Mouse (Mus musculus) kidney, embryonic 15.5 days (tissue): ENCODE measurements at regions not wholly inside any gene's neighbourhood (a gene's known extent, or its start where the extent isn't known, plus 50 kb on each side); places are given as distances from the start of the nearest gene placed in this dataset.
A peak's percentile ranks its signal among the peaks of the same experiment; 100 is the strongest.

Source experiments
- ATAC-seq: fragments of 200-750 bp; cut with Nextera tagmentation; replicated peaks from 2 replicates; pipeline ENCODE4 v1.8.0; 2017; ENCODE audit warnings: moderate TSS enrichment; ENCODE audit not compliant: low FRiP score
- H3K27ac ChIP-seq: fragments of 300-500 bp; sonication (generic); 2 replicates; pipeline ENCODE4 v1.5.1; 2015; ENCODE audit warnings: mild to moderate bottlenecking, inconsistent platforms
- H3K27me3 ChIP-seq: fragments of 300-500 bp; sonication (generic); 2 replicates; pipeline ENCODE4 v1.6.1; 2015; ENCODE audit warnings: inconsistent platforms
- H3K36me3 ChIP-seq: fragments of 300-500 bp; sonication (generic); 2 replicates; pipeline ENCODE4 v1.6.1; 2015; ENCODE audit warnings: inconsistent platforms
- H3K4me1 ChIP-seq: fragments of 300-500 bp; sonication (generic); 2 replicates; pipeline ENCODE4 v1.6.1; 2015; ENCODE audit warnings: inconsistent platforms
- H3K4me2 ChIP-seq: fragments of 300-500 bp; sonication (generic); 2 replicates; pipeline ENCODE4 v1.6.1; 2015; ENCODE audit warnings: moderate library complexity, mild to moderate bottlenecking, inconsistent platforms
- H3K4me3 ChIP-seq: fragments of 300-500 bp; sonication (generic); replicated peaks from 2 replicates; pipeline ENCODE4 v1.5.1; 2015; ENCODE audit warnings: mild to moderate bottlenecking, inconsistent platforms
- H3K9ac ChIP-seq: fragments of 300-500 bp; sonication (generic); 2 replicates; pipeline ENCODE4 v1.6.1; 2015; ENCODE audit warnings: mild to moderate bottlenecking, inconsistent platforms
- H3K9me3 ChIP-seq: fragments of 300-500 bp; sonication (generic); replicated peaks from 2 replicates; pipeline ENCODE4 v1.6.1; 2016; ENCODE audit warnings: inconsistent platforms
- WGBS: fragments of 180-500 bp; shearing (Covaris S2); methylation state at CpG from one replicate; pipeline ENCODE4 v1.1.7; 2015; ENCODE audit warnings: mixed read lengths; 5-methylcytosine and 5-hydroxymethylcytosine counted together

DNA sequence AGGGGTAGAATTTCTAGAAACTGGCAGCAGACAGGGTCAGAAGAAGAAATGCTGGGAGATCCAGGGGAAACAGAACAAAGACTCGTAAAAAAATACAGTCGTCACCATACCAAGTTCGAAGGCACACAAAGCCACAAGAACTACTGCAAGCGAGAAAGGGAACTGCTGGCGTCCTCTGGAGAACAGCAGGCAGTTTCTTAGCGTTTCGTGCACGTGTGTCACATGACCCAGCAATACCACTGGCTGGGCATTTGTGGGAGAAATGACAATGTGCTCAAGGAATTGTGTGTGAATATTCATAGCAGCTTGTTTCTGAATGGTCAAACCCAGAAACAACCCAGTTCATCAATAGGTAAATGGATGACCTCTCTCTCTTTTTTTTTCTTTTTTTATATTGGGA, 211.5 kb upstream of the Peli2 start:
- Histone ChIP-seq H3K4me3 (no peak overlapping the region), H3K4me2 (no peak overlapping the region), H3K36me3 (no peaks in the 10 kb centered on the region), H3K27ac (no peak overlapping the region), H3K9ac (no peak overlapping the region), H3K9me3 (no peaks in the 10 kb centered on the region), H3K27me3 (no peaks in the 10 kb centered on the region), H3K4me1 (no peaks in the 10 kb centered on the region)
- no peak for ATAC-seq
- 58% methylated on average over 8 of the region's 8 CpGs for WGBS

DNA sequence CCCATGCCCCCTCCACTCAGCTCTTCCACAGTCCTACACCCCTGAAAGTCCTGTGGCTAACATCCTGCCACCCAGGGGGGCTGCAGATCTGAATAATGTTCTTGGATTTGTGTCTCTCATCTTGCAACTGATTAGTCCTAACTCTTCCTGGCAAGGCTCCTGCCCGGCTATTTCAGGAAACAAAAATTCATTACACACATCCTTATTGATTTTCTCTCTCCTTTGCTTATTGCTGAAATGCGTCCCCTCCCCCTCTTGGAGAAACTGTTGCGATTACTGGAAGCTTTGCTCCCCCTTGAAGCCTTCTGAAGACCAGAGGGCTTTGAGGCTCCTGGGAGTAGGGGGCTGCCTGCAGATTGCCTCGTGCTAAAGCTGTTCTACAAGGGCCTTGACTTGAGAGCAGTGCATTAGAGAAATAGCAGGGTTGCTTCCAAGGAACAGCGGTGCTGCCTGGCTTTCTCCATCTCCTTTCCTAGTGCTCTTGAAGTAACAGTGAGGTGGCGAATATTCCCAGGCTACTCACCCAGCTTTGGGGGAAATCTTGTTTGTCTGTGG, 209.8 kb upstream of the Peli2 start:
- Histone ChIP-seq H3K9ac (no peak overlapping the region), H3K27me3 (no peaks in the 10 kb centered on the region), H3K9me3 (no peaks in the 10 kb centered on the region), H3K4me2 (no peak overlapping the region), H3K36me3 (no peaks in the 10 kb centered on the region), H3K4me1 (no peaks in the 10 kb centered on the region), H3K27ac (no peak overlapping the region), H3K4me3 (no peak overlapping the region)
- no peak for ATAC-seq
- WGBS: 55% methylated on average over 6 of the region's 6 CpGs

DNA sequence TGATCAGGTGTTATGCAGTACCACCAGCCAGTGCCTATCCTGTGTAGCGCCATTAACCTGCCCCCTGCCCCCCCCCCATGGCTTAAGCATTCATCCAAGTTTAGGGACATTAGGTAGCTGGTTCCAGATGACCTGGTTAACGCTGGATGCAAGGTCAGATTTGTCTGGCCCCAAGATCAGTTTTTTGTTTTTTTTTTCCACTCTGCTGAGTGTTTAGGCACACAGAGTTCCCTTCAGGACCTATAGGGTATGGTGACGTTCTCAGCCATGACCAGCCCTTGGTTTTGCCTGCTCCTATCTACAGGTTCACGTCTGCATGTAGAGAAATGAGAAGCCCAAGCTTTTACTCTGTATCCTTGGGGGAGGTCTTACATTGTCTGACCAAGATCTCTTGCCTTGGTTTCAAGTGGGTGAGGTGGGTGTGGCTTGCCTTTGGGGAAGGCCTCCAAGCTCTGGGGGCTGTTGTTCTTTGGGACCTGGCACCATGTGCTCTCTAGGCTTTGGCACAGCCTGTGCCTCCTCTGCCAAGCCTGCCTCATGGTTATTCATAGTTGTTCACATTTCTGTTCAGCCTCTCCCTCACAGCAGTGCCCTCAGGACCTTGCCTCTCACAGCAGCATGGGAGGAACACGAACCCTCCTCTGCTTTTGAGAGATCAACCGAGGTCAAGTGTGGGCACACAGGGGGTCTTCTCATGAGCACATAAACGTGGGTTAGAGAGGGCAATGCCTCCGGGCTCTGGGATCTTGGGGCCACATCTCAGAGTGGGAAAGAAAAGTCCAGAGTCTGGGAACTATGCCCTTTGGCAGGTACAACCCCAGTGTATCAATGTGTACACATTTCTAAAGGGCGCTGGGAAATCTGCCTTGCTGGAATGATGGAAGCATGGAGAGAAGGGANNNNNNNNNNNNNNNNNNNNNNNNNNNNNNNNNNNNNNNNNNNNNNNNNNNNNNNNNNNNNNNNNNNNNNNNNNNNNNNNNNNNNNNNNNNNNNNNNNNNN, 208.8 kb upstream of the Peli2 start:
- Histone ChIP-seq H3K9me3 (no peaks in the 10 kb centered on the region), H3K4me1 (no peaks in the 10 kb centered on the region), H3K4me3 (no peak overlapping the region), H3K27me3 (no peaks in the 10 kb centered on the region), H3K36me3 (no peaks in the 10 kb centered on the region), H3K4me2 (no peak overlapping the region), H3K27ac (no peak overlapping the region), H3K9ac (no peak overlapping the region)
- WGBS: 66% methylated on average over 9 of the region's 9 CpGs
- ATAC-seq: no peak

DNA sequence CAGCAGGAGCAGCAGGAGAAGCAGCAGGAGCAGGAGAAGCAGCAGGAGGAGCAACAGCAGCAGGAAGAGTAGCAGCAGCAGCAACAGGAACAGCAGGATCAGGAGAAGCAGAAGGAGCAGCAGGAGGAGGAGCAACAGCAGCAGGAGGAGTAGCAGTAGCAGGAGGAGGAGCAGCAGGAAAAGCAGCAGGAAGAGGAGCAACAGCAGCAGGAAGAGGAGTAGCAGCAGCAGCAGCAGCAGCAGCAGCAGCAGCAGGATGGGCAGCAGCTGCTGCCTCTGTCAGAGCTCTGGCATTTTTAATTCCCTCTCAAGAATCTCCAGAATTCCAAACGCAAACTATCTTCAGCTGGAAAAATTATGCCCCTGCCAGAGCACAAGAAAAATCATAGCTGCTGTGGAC, 205.0 kb upstream of the Peli2 start:
- ATAC-seq: no peak
- Histone ChIP-seq H3K36me3 (no peaks in the 10 kb centered on the region), H3K27me3 (no peaks in the 10 kb centered on the region), H3K27ac (no peak overlapping the region), H3K4me2 (no peak overlapping the region), H3K4me3 (no peak overlapping the region), H3K9ac (no peak overlapping the region), H3K9me3 (no peaks in the 10 kb centered on the region), H3K4me1 (0 out of 2 replicates have a peak, but pooled peaks cover 5% of the 10 kb centered on the region)
- 69% methylated on average over 1 of the region's 1 CpGs for WGBS

DNA sequence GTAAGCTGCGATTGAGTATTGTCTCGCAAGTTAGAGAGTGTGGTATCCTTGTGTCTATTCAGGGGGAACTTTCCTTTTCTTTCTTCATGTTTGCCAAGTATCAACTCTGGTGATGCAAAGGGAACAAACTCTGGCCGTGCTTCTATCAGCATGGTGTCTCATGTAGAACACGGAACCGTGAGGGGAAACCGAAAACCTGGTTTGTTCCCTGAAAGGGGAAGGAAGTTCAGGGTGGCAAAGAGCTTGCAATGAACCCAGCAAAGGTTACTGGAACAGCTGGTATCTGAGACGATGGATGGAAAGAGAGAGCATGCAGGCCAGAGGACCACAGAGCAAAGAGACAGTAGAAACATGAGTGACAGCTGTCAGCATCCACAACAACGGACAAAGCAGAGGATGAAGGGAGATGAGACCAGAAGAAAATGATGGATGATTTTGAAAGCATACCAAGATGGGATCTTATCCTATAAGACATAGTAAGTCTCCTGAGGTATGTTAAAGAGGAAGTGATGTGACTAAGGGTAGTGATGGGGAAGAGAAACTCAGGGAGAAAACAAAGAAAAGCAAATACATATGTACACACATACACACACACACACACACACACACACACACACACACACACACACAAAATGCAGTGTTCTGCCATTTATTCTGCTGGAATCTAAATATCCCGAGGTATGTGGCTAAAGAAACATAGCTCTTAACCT, 199.8 kb upstream of the Peli2 start:
- Histone ChIP-seq H3K4me1 (peaks cover 12% of the 10 kb centered on the region), H3K27ac (no peak overlapping the region), H3K27me3 (no peaks in the 10 kb centered on the region), H3K9me3 (no peaks in the 10 kb centered on the region), H3K9ac (no peak overlapping the region), H3K36me3 (no peaks in the 10 kb centered on the region), H3K4me3 (no peak overlapping the region), H3K4me2 (no peak overlapping the region)
- no peak for ATAC-seq
- WGBS: 93% methylated on average over 9 of the region's 9 CpGs

GRCm38 (mm10) chr14:47921811-47922277, 198.8 kb upstream of the Peli2 start:
- 19% methylated on average over 10 of the region's 10 CpGs for WGBS
- Histone ChIP-seq H3K27ac (0 out of 2 replicates have a peak overlapping the region, but pooled peaks have one; percentile 18), H3K4me3 (no peak overlapping the region), H3K36me3 (no peaks in the 10 kb centered on the region), H3K27me3 (no peaks in the 10 kb centered on the region), H3K9ac (no peak overlapping the region), H3K4me1 (peaks cover 12% of the 10 kb centered on the region), H3K9me3 (no peaks in the 10 kb centered on the region), H3K4me2 (0 out of 2 replicates have a peak overlapping the region, but pooled peaks have one; percentile 10)
- ATAC-seq: peak; percentile 86

GRCm38 (mm10) chr14:47926416-47926815, 194.2 kb upstream of the Peli2 start:
- WGBS: 84% methylated on average over 3 of the region's 3 CpGs
- no peak overlapping the region for H3K4me3 ChIP-seq
- ATAC-seq: no peak

DNA sequence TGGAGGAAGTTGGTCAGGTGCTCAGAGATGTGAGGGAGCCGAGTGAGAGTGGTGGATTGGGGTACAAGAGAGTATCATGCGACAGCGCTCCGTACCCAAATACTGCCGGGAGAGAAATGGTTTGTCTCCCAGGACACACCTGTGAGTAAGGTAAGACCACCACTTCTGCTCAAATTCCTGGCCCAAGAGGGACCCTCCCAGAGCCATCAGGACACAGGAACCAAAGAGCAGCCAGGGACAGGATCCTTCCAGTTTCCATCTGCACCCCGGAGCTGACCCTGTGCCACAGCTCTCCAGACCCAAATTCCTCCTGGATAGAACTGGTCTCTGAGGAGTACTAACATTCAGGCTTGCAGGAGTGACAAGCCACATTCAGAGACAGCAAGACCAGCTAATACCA, 185.2 kb upstream of the Peli2 start:
- ATAC-seq: no peak
- no peaks in the 10 kb centered on the region for H3K9me3 ChIP-seq
- H3K9ac ChIP-seq: no peak overlapping the region
- H3K27ac ChIP-seq: no peak overlapping the region
- H3K4me1 ChIP-seq: 0 out of 2 replicates have a peak, but pooled peaks cover 5% of the 10 kb centered on the region
- H3K4me3 ChIP-seq: no peak overlapping the region
- H3K27me3 ChIP-seq: no peaks in the 10 kb centered on the region
- H3K36me3 ChIP-seq: no peaks in the 10 kb centered on the region
- no peak overlapping the region for H3K4me2 ChIP-seq
- 96% methylated on average over 6 of the region's 6 CpGs for WGBS

More at GRCm38 (mm10) chr14:47926416-47926815, 194.2 kb upstream of the Peli2 start:
- H3K4me2 ChIP-seq: no peak overlapping the region
- peaks cover 7% of the 10 kb centered on the region for H3K4me1 ChIP-seq
- no peaks in the 10 kb centered on the region for H3K9me3 ChIP-seq
- no peak overlapping the region for H3K27ac ChIP-seq
- H3K9ac ChIP-seq: no peak overlapping the region
- H3K36me3 ChIP-seq: no peaks in the 10 kb centered on the region
- H3K27me3 ChIP-seq: no peaks in the 10 kb centered on the region

- ATAC-seq: no peak
- no peak overlapping the region for H3K4me2 ChIP-seq
- H3K36me3 ChIP-seq: no peaks in the 10 kb centered on the region
- H3K27ac ChIP-seq: no peak overlapping the region
- H3K9ac ChIP-seq: no peak overlapping the region
- no peak overlapping the region for H3K4me3 ChIP-seq
- H3K4me1 ChIP-seq: 0 out of 2 replicates have a peak, but pooled peaks cover 5% of the 10 kb centered on the region
- no peaks in the 10 kb centered on the region for H3K27me3 ChIP-seq
- H3K9me3 ChIP-seq: no peaks in the 10 kb centered on the region
- WGBS: 82% methylated on average over 7 of the region's 7 CpGs
Measured at GRCm38 (mm10) chr14:47937081-47937651, 183.5 kb upstream of the Peli2 start.

DNA sequence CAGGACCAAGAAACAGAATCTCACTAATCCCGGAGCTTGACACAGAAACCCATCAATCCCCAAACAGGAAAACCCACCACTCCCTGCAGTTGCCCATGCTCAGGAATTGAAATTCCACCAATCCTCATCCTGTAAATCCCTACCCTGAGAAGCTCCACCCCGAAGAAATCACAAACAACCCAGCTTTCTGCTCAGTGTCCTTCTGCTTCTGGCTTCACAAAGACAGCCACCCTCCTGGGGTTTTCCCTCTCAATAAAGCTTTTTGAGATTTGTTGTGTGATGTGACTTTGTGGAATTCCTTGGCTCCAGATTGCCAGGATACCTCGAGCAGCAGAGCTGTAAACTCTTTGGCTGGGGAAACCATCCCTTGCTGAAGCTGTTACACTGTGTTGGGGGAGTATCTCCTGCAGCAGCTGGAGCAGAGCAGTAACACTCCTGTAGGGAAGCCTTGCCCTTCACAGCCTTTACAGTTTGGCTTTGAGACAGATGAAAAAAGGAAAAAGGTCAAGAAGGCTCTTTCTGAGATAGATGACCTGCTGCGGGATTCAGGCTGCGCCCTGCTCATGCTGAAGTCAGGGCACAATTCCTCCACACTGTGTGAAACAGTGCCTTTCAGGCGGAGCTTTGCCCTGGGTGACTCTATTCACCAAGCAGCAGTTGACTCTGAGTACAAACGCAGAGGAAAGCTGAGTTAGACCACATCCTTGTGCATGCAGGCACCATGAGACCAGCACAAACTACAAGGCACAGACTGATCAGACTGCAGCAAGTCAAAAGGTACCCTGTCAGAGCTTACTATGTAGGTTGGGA, 180.6 kb upstream of the Peli2 start:
- Histone ChIP-seq H3K36me3 (no peaks in the 10 kb centered on the region), H3K4me3 (no peak overlapping the region), H3K27ac (no peak overlapping the region), H3K27me3 (no peaks in the 10 kb centered on the region), H3K4me2 (no peak overlapping the region), H3K9me3 (no peaks in the 10 kb centered on the region), H3K9ac (no peak overlapping the region), H3K4me1 (0 out of 2 replicates have a peak, but pooled peaks cover 5% of the 10 kb centered on the region)
- 53% methylated on average over 7 of the region's 7 CpGs for WGBS
- no peak for ATAC-seq

DNA sequence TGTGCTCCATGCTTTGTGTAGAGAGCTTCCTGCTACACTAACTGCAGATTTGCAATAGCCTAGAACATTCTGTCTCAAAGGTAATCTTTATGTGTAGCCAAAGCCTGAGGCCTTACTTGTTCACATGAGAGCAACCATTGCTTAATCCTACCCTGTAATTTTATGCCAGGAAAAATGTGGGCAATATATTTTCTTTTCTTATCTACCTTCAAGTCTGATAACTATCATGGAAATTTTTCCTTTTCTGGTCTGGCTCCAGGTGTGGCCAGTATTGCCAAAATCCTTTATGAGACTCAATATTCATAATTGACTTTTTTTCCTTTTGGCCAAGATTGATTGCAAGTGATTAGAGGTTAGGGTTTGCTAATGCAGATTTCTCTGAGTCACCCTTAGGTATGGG, 178.0 kb upstream of the Peli2 start:
- no peak overlapping the region for H3K27ac ChIP-seq
- H3K9ac ChIP-seq: no peak overlapping the region
- ATAC-seq: no peak
- H3K27me3 ChIP-seq: no peaks in the 10 kb centered on the region
- no peaks in the 10 kb centered on the region for H3K36me3 ChIP-seq
- no peak overlapping the region for H3K4me3 ChIP-seq
- H3K9me3 ChIP-seq: no peaks in the 10 kb centered on the region
- H3K4me1 ChIP-seq: 0 out of 2 replicates have a peak, but pooled peaks cover 5% of the 10 kb centered on the region
- no peak overlapping the region for H3K4me2 ChIP-seq
